Mouse (Mus musculus) neural tube, embryonic 15.5 days (tissue): Measurements from ENCODE around the gene Fsip1. TPM values are rescaled to one million over a fixed set of nuclear protein-coding genes. Genes with fewer than 3 reads are reported as not detected.

ENCODE experiments used
- microRNA-seq: library from miRNA; unstranded; fragments of <30 nt; microRNA quantifications from one replicate; pipeline ENCODE4, GENCODE M21; 2017
- polyA plus RNA-seq: library from polyadenylated mRNA; unstranded; fragments of >200 nt; fragmentation: Nextera tagmentation; extraction: Ambion mirVana; gene quantifications from 2 replicates; pipeline ENCODE4 v1.2.1, GENCODE M21; 2015

Gene Fsip1
- polyA plus RNA-seq, 1 experiment from 2014 or later, result 2.3 TPM

Small RNA genes lying within 50 kb of the gene (microRNA-seq; reads per million reads assigned to microRNA genes)
- not detected for gene Gm22800

Other genes starting within 250 kb of the Fsip1 start
- gene Thbs1, start 145.1 kb downstream of the Fsip1 start, polyA plus RNA-seq, result 8.6 and 10.6 TPM in 2 replicates
- 7.6 and 9.1 TPM in 2 replicates for gene Gpr176, start 116.5 kb upstream of the Fsip1 start, polyA plus RNA-seq
- gene Eif2ak4, start 131.7 kb upstream of the Fsip1 start, polyA plus RNA-seq, result 7.8 and 8.7 TPM in 2 replicates
- gene Srp14, start 222.7 kb upstream of the Fsip1 start, polyA plus RNA-seq, result 317 and 351 TPM in 2 replicates